Mouse (Mus musculus): ENCODE data around the gene Rnf114. TPM values are rescaled to one million over a fixed set of nuclear protein-coding genes. Genes with fewer than 3 reads are reported as not detected.

Rnf114 gene
- total and polyA plus RNA-seq, 2 experiments = 44.3 to 71.0 TPM

DNA sequence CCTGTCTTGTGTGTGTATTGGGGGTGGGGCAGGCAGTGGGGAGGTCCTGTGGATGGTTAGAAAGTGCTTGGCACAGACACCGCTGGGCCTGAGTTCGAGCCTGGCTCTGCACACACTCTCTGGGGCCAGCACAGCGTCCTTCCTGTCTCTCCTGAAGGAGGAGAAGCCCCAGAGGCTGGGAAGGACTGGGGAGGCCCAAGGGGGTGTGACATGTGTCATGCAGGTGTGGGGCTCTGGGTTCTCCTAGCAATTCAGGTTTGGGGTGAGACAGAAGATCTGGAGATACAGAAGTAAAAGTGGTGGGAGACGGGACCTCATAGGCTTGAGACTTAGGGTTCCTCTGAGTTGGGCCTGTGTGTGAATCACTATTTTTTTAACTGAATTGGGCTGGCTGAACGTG is 70.6 kb downstream of the Rnf114 start:
- H3K4me1 ChIP-seq (ENCODE audit: control insufficient read depth, insufficient read depth, low read length) = peaks cover 9% of the 10 kb centered on the region
- TF ChIP-seq CTCF (IDR thresholded peaks at IDR 0.05; ENCODE audit: low read depth, low read length) = no peak
- TF ChIP-seq POLR2A (IDR thresholded peaks at IDR 0.05; ENCODE audit: extremely low read depth, insufficient read depth, low read length) = no peak
- H3K9ac ChIP-seq (ENCODE audit: low read depth, low read length) = no peak overlapping the region
- 0 out of 2 replicates have a peak, but pooled peaks cover 4% of the 10 kb centered on the region for H3K79me2 ChIP-seq (ENCODE audit: control insufficient read depth, insufficient read depth, low read length)
- no peaks in the 10 kb centered on the region for H3K36me3 ChIP-seq (ENCODE audit: control insufficient read depth, insufficient read depth, low read length)
- DNase-seq (ENCODE audit: extremely low read depth, low read depth, low spot score) = no peak
- no peak overlapping the region for H3K27ac ChIP-seq (replicated peaks; ENCODE audit: insufficient read depth, low read depth, low read length)
- 76% methylated on average over 5 of the region's 5 CpGs for WGBS
- no peaks in the 10 kb centered on the region for H3K27me3 ChIP-seq (ENCODE audit: control insufficient read depth, insufficient read depth, low read length)
- H3K4me3 ChIP-seq (ENCODE audit: insufficient read depth, low read depth, low read length) = no peak overlapping the region

DNA sequence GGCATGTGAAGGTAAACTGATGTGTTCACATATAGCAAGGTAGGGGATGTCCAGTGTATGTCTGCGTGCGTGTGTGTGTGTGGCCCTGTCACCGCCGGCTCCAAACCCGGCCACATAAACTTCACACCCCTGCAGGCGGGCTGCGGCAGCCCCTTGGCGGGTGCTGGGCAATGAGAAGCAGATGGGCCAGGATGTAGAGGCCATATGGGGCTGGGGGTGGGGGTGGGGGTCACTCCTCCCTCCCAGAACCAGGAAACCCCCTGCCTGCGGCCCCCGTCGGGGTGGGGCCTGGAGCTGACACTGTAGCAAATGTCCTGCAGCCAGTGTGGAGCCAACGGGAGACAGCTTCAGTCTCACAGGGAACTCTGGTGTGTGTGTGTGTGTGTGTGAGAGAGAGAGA is 71.3 kb downstream of the Rnf114 start:
- no peak for TF ChIP-seq POLR2A (IDR thresholded peaks at IDR 0.05; ENCODE audit: extremely low read depth, insufficient read depth, low read length)
- TF ChIP-seq CTCF (IDR thresholded peaks at IDR 0.05; ENCODE audit: low read depth, low read length) = no peak
- no peak overlapping the region for H3K4me3 ChIP-seq (ENCODE audit: insufficient read depth, low read depth, low read length)
- no peak overlapping the region for H3K27ac ChIP-seq (replicated peaks; ENCODE audit: insufficient read depth, low read depth, low read length)
- no peaks in the 10 kb centered on the region for H3K27me3 ChIP-seq (ENCODE audit: control insufficient read depth, insufficient read depth, low read length)
- H3K4me1 ChIP-seq (ENCODE audit: control insufficient read depth, insufficient read depth, low read length) = peaks cover 9% of the 10 kb centered on the region
- DNase-seq (ENCODE audit: extremely low read depth, low read depth, low spot score) = no peak
- H3K36me3 ChIP-seq (ENCODE audit: control insufficient read depth, insufficient read depth, low read length) = no peaks in the 10 kb centered on the region
- WGBS = 86% methylated on average over 12 of the region's 12 CpGs
- 0 out of 2 replicates have a peak, but pooled peaks cover 4% of the 10 kb centered on the region for H3K79me2 ChIP-seq (ENCODE audit: control insufficient read depth, insufficient read depth, low read length)
- no peak overlapping the region for H3K9ac ChIP-seq (ENCODE audit: low read depth, low read length)

DNA sequence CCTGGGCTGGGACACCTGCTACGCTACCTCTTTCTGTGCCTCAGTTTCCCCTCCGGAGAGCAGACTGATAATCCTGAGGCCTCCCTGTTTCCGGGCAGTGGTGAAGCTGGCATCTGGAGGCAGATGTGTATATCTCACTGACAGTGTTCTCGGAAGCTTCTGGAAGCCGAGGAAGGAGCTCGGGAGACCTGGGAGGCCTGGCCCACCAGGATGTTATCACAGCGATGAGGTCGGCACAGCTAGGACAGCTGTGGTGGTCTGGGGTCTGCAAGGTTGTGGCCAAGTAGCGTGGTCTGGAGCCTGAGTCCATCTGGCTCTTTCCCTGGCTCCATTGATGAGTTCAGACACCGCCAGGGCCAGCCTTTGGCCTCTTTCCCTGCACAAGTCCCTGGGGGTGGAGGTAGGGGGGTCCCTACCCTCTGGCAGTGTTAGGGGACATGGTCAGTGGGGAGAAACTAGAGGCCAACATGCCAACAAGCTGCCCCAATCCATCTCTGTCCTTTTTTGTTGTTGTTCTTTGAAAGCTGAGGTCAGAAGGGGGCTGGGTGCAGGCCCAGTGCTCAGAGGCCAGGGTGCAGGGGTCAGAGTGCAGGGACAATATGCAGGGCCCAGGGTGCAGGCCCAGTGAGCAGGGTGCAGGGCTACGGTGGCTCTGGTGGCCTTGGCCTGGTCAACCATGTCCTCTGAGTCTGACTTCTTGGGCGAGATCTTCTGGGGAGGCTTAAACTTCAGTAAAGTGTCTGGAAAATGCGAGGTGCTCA is 72.3 kb downstream of the Rnf114 start:
- Histone ChIP-seq H3K4me3 (ENCODE audit: insufficient read depth, low read depth, low read length) (peak overlapping the region; percentile 22), H3K27me3 (ENCODE audit: control insufficient read depth, insufficient read depth, low read length) (no peaks in the 10 kb centered on the region), H3K4me1 (ENCODE audit: control insufficient read depth, insufficient read depth, low read length) (peaks cover 9% of the 10 kb centered on the region), H3K9ac (ENCODE audit: low read depth, low read length) (peak overlapping the region; percentile 12; the same call in 1 of the 2 replicates), H3K36me3 (ENCODE audit: control insufficient read depth, insufficient read depth, low read length) (no peaks in the 10 kb centered on the region), H3K79me2 (ENCODE audit: control insufficient read depth, insufficient read depth, low read length) (0 out of 2 replicates have a peak, but pooled peaks cover 4% of the 10 kb centered on the region), H3K27ac (replicated peaks; ENCODE audit: insufficient read depth, low read depth, low read length) (peak overlapping the region; percentile 82)
- DNase-seq (ENCODE audit: extremely low read depth, low read depth, low spot score) = peak; percentile 89
- WGBS = 52% methylated on average over 13 of the region's 13 CpGs
- TF ChIP-seq CTCF (IDR thresholded peaks at IDR 0.05; ENCODE audit: low read depth, low read length) (no peak), POLR2A (IDR thresholded peaks at IDR 0.05; ENCODE audit: extremely low read depth, insufficient read depth, low read length) (no peak)

DNA sequence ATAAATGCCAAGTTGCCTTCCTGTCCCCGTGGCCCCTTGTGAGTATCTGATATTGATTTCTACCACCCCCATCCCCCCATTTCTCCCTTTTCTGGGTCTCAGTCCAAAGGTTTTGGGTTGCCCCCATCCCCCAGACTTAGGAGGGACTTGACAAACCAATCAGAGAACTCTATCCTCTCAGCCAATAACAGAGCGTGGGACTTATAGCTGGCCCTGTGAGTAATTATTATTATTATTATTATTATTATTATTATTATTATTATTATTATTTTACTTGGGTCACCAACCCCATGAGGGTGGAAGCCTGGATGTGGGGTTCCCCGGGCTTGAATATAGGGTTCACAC is 72.8 kb downstream of the Rnf114 start:
- DNase-seq (ENCODE audit: extremely low read depth, low read depth, low spot score) = no peak
- TF ChIP-seq CTCF (IDR thresholded peaks at IDR 0.05; ENCODE audit: low read depth, low read length) (no peak), POLR2A (IDR thresholded peaks at IDR 0.05; ENCODE audit: extremely low read depth, insufficient read depth, low read length) (no peak)
- Histone ChIP-seq H3K27ac (replicated peaks; ENCODE audit: insufficient read depth, low read depth, low read length) (peak overlapping the region; percentile 87), H3K9ac (ENCODE audit: low read depth, low read length) (peak overlapping the region; percentile 88), H3K36me3 (ENCODE audit: control insufficient read depth, insufficient read depth, low read length) (no peaks in the 10 kb centered on the region), H3K79me2 (ENCODE audit: control insufficient read depth, insufficient read depth, low read length) (0 out of 2 replicates have a peak, but pooled peaks cover 4% of the 10 kb centered on the region), H3K27me3 (ENCODE audit: control insufficient read depth, insufficient read depth, low read length) (no peaks in the 10 kb centered on the region), H3K4me3 (ENCODE audit: insufficient read depth, low read depth, low read length) (peak overlapping the region; percentile 74), H3K4me1 (ENCODE audit: control insufficient read depth, insufficient read depth, low read length) (peaks cover 9% of the 10 kb centered on the region)
- WGBS = 23% methylated on average over 3 of the region's 3 CpGs

DNA sequence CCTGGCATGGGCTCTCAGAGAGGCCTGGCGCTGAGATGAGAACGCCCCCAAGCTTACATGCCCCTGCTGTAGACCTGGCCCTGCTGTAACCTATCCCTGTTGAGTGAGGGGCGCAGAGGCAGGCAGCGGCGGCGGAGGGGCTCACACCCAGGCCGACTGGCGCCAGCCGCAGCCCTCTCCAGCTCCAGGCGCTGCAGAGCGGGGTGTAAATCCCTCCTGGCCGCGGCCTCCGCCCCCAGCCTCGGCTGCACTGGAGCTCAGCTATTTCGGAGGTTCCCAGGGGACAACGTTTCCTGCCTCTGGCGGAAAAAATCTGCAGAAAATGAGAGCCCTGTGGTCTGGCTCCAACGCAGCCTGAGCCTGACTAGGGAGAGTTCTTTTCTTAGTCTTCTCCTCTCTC is 73.2 kb downstream of the Rnf114 start:
- TF ChIP-seq CTCF (IDR thresholded peaks at IDR 0.05; ENCODE audit: low read depth, low read length) = no peak
- no peak for TF ChIP-seq POLR2A (IDR thresholded peaks at IDR 0.05; ENCODE audit: extremely low read depth, insufficient read depth, low read length)
- H3K36me3 ChIP-seq (ENCODE audit: control insufficient read depth, insufficient read depth, low read length) = no peaks in the 10 kb centered on the region
- H3K27ac ChIP-seq (replicated peaks; ENCODE audit: insufficient read depth, low read depth, low read length) = peak overlapping the region; percentile 87
- peak overlapping the region; percentile 74 for H3K4me3 ChIP-seq (ENCODE audit: insufficient read depth, low read depth, low read length)
- H3K27me3 ChIP-seq (ENCODE audit: control insufficient read depth, insufficient read depth, low read length) = no peaks in the 10 kb centered on the region
- H3K79me2 ChIP-seq (ENCODE audit: control insufficient read depth, insufficient read depth, low read length) = 0 out of 2 replicates have a peak, but pooled peaks cover 4% of the 10 kb centered on the region
- DNase-seq (ENCODE audit: extremely low read depth, low read depth, low spot score) = no peak
- WGBS = 17% methylated on average over 19 of the region's 19 CpGs
- peaks cover 13% of the 10 kb centered on the region for H3K4me1 ChIP-seq (ENCODE audit: control insufficient read depth, insufficient read depth, low read length)
- H3K9ac ChIP-seq (ENCODE audit: low read depth, low read length) = peak overlapping the region; percentile 88

Other genes starting within 250 kb of the Rnf114 start
- gene B4galt5, start 143.5 kb upstream of the Rnf114 start, total RNA-seq (2014; rRNA removed) = 8.1 and 17.7 TPM in 2 replicates
- 14.9 and 15.7 TPM in 2 replicates for gene B4galt5, start 143.5 kb upstream of the Rnf114 start, polyA plus RNA-seq (2012; rRNA removed)
- gene Slc9a8, start 70.9 kb upstream of the Rnf114 start, total RNA-seq (2014; rRNA removed) = 14.9 and 22.6 TPM in 2 replicates
- gene Slc9a8, start 70.9 kb upstream of the Rnf114 start, polyA plus RNA-seq (2012; rRNA removed) = 25.8 and 34.2 TPM in 2 replicates
- 2.5 and 3.1 TPM in 2 replicates for gene Spata2, start 242 bp downstream of the Rnf114 start, total RNA-seq (2014; rRNA removed)
- 9.6 and 10.7 TPM in 2 replicates for gene Spata2, start 242 bp downstream of the Rnf114 start, polyA plus RNA-seq (2012; rRNA removed)
- gene Snai1, start 45.5 kb downstream of the Rnf114 start, total RNA-seq (2014; rRNA removed) = 0.13 and 0.18 TPM in 2 replicates
- 2.2 and 2.7 TPM in 2 replicates for gene Snai1, start 45.5 kb downstream of the Rnf114 start, polyA plus RNA-seq (2012; rRNA removed)
- gene Ube2v1, start 139.4 kb downstream of the Rnf114 start, total RNA-seq (2014; rRNA removed) = 26.2 and 34.5 TPM in 2 replicates
- gene Ube2v1, start 139.4 kb downstream of the Rnf114 start, polyA plus RNA-seq (2012; rRNA removed) = 69.9 and 75.2 TPM in 2 replicates
- not detected in 2 replicates for gene Gm20431, start 168.9 kb downstream of the Rnf114 start, total RNA-seq (2014; rRNA removed)
- gene Gm20431, start 168.9 kb downstream of the Rnf114 start, polyA plus RNA-seq (2012; rRNA removed) = 10.6 and 10.8 TPM in 2 replicates
- 125 and 147 TPM in 2 replicates for gene Cebpb, start 196.3 kb downstream of the Rnf114 start, total RNA-seq (2014; rRNA removed)
- gene Cebpb, start 196.3 kb downstream of the Rnf114 start, polyA plus RNA-seq (2012; rRNA removed) = 200 and 210 TPM in 2 replicates
- 4.8 and 5.8 TPM in 2 replicates for gene Tmem189, start 197.2 kb downstream of the Rnf114 start, total RNA-seq (2014; rRNA removed)
- 19.6 and 24.8 TPM in 2 replicates for gene Tmem189, start 197.2 kb downstream of the Rnf114 start, polyA plus RNA-seq (2012; rRNA removed)